Mouse (Mus musculus) brain, adult 10 weeks (tissue): ENCODE data around the gene Dclre1b. TPM values are rescaled to one million over a fixed set of nuclear protein-coding genes. Genes with fewer than 3 reads are reported as not detected.

ENCODE experiments used
- polyA plus RNA-seq: library from polyadenylated mRNA; stranded (reverse); fragments of 350-450 nt; fragmentation: Illumina TruSeq; extraction: RNeasy Lipid Tissue Mini Kit (QIAGEN cat#74804); gene quantifications from one replicate; pipeline ENCODE4 v1.2.3, GENCODE M21; 2015; ENCODE audit warnings: low read depth, low replicate concordance

Dclre1b gene
- 8.1 TPM for polyA plus RNA-seq

GRCm38 (mm10) chr3:103808891-103809798 is at the start of gene Dclre1b, which contains the start of the genes Ap4b1 and Gm43064:
Gene Dclre1b, minus strand, starts transcription at chr3:103809444.
Gene Ap4b1, plus strand, starts transcription at chr3:103809520.
Gene Gm43064, plus strand, starts transcription at chr3:103809573.

GRCm38 (mm10) chr3:103832426-103832825 is 23.2 kb upstream of the Dclre1b start, which contains the start of gene Bcl2l15:
Gene Bcl2l15, plus strand, starts transcription at chr3:103832601.

GRCm38 (mm10) chr3:103791230-103792110 is 17.8 kb downstream of the Dclre1b start, which contains the start of gene Hipk1:
Gene Hipk1, minus strand, starts transcription at chr3:103791563.

Other genes starting within 250 kb of the Dclre1b start
- gene Syt6, start 234.2 kb downstream of the Dclre1b start, polyA plus RNA-seq = 22.0 TPM
- gene Atg4a-ps, start 163.4 kb downstream of the Dclre1b start, polyA plus RNA-seq = not detected
- gene Olfml3, start 71.4 kb downstream of the Dclre1b start, polyA plus RNA-seq = 11.0 TPM
- not detected for gene Gm10964, start 70.1 kb downstream of the Dclre1b start, polyA plus RNA-seq
- gene Hipk1, start 17.9 kb downstream of the Dclre1b start, polyA plus RNA-seq = 46.8 TPM
- 15.9 TPM for gene Ap4b1, start 76 bp upstream of the Dclre1b start, polyA plus RNA-seq
- gene Gm43064, start 129 bp upstream of the Dclre1b start, polyA plus RNA-seq = 0.24 TPM
- 1.5 TPM for gene Bcl2l15, start 23.2 kb upstream of the Dclre1b start, polyA plus RNA-seq
- 0.79 TPM for gene Ptpn22, start 50.4 kb upstream of the Dclre1b start, polyA plus RNA-seq
- gene Rsbn1, start 104.7 kb upstream of the Dclre1b start, polyA plus RNA-seq = 13.7 TPM
- gene Phtf1, start 158.7 kb upstream of the Dclre1b start, polyA plus RNA-seq = 36.3 TPM